Mouse (Mus musculus) cerebellum, postnatal 25 days (tissue): ENCODE measurements around the gene Zbtb20.

Source experiments
- DNase-seq, 2 experiments: peaks; one replicate each; pipeline ENCODE4 v3.0.0; 2021; ENCODE audit warnings: mixed read lengths in 2 of 2

The Zbtb20 gene

GRCm38 (mm10) chr16:43217336-43218006 is 341.8 kb downstream of the Zbtb20 start:
- DNase-seq: no peak

- no peak for DNase-seq
Observed at GRCm38 (mm10) chr16:43219367-43219766, 343.7 kb downstream of the Zbtb20 start.

GRCm38 (mm10) chr16:43221313-43221712 is 345.6 kb downstream of the Zbtb20 start:
- DNase-seq: no peak

- DNase-seq: peak; percentile 26 to 28
Observed at GRCm38 (mm10) chr16:43230253-43230652, 354.6 kb downstream of the Zbtb20 start.

GRCm38 (mm10) chr16:43234249-43234648 is 358.6 kb downstream of the Zbtb20 start:
- no peak for DNase-seq

- peak; percentile 8 to 10 for DNase-seq
Observed at GRCm38 (mm10) chr16:43235317-43235716, 359.6 kb downstream of the Zbtb20 start.

GRCm38 (mm10) chr16:43235721-43236159 is 360.1 kb downstream of the Zbtb20 start:
- peak in 1 of 2 experiments; percentile 11 for DNase-seq

- no peak for DNase-seq
Observed at GRCm38 (mm10) chr16:43237551-43237950, 361.9 kb downstream of the Zbtb20 start.

GRCm38 (mm10) chr16:43247026-43247425 is 371.3 kb downstream of the Zbtb20 start:
- no peak for DNase-seq

GRCm38 (mm10) chr16:43253077-43253476 is 377.4 kb downstream of the Zbtb20 start:
- no peak for DNase-seq

GRCm38 (mm10) chr16:43253746-43254145 is 378.1 kb downstream of the Zbtb20 start:
- no peak for DNase-seq

- DNase-seq: no peak
Observed at GRCm38 (mm10) chr16:43256191-43256899, 380.7 kb downstream of the Zbtb20 start.

GRCm38 (mm10) chr16:43256900-43257281 is 381.2 kb downstream of the Zbtb20 start:
- no peak for DNase-seq

- DNase-seq: no peak
Observed at GRCm38 (mm10) chr16:43259466-43259865, 383.8 kb downstream of the Zbtb20 start.

- DNase-seq: no peak
Observed at GRCm38 (mm10) chr16:43260862-43261261, 385.2 kb downstream of the Zbtb20 start.

GRCm38 (mm10) chr16:43274057-43274595 is 398.4 kb downstream of the Zbtb20 start:
- DNase-seq: no peak

- DNase-seq: no peak
Observed at GRCm38 (mm10) chr16:43276764-43277163, 401.1 kb downstream of the Zbtb20 start.

GRCm38 (mm10) chr16:43286319-43286718 is 410.6 kb downstream of the Zbtb20 start:
- no peak for DNase-seq

- no peak for DNase-seq
Observed at GRCm38 (mm10) chr16:43286783-43287383, 411.2 kb downstream of the Zbtb20 start.

GRCm38 (mm10) chr16:43291423-43291822 is 415.7 kb downstream of the Zbtb20 start:
- DNase-seq: no peak

GRCm38 (mm10) chr16:43297953-43298596 is 422.4 kb downstream of the Zbtb20 start:
- DNase-seq: no peak

- no peak for DNase-seq
Observed at GRCm38 (mm10) chr16:43300420-43300819, 424.7 kb downstream of the Zbtb20 start.

GRCm38 (mm10) chr16:43302171-43302570 is 426.5 kb downstream of the Zbtb20 start:
- no peak for DNase-seq
